Comparison of ENCODE assay signal across 19 mouse cellular contexts in genomic region chr14:17012931-17013330, GRCm38 (mm10).
"Had no signal": no experiment of that assay in that cellular context is flagged by ENCODE, and none has a peak within 500 bp of the region (broad histone marks: within the 10 kb centered on the region; RNA-seq: fewer than 3 reads in every experiment).

No protein-coding gene starts in this region.

- H3K27me3 ChIP-seq: limb, embryonic 13.5 days; liver, embryonic 12.5 days; liver, embryonic 15.5 days; lung, embryonic 15.5 days; megakaryocyte, embryonic 14.5 days; neural tube, embryonic 13.5 days; stomach, embryonic 15.5 days had no signal

- H3K36me3 ChIP-seq: limb, embryonic 10.5 days; limb, embryonic 13.5 days; liver, embryonic 12.5 days; liver, embryonic 15.5 days; lung, embryonic 15.5 days; neural tube, embryonic 13.5 days; stomach, embryonic 15.5 days had no signal

- H3K4me2 ChIP-seq: limb, embryonic 13.5 days; liver, embryonic 12.5 days; liver, embryonic 15.5 days; lung, embryonic 15.5 days; neural tube, embryonic 13.5 days; stomach, embryonic 15.5 days had no signal

- H3K27ac ChIP-seq: kidney, postnatal 0 days; layer of hippocampus, adult 2 months; limb, embryonic 10.5 days; limb, embryonic 13.5 days; liver, embryonic 12.5 days; liver, embryonic 15.5 days; lung, embryonic 15.5 days; neural tube, embryonic 13.5 days; stomach, embryonic 15.5 days had no signal

- H3K4me3 ChIP-seq: layer of hippocampus, adult 2 months; limb, embryonic 10.5 days; limb, embryonic 13.5 days; liver, embryonic 12.5 days; liver, embryonic 15.5 days; lung, embryonic 15.5 days; megakaryocyte, embryonic 14.5 days; neural tube, embryonic 13.5 days; stomach, embryonic 15.5 days had no signal

- H3K4me1 ChIP-seq: limb, embryonic 10.5 days; limb, embryonic 13.5 days; liver, embryonic 12.5 days; liver, embryonic 15.5 days; lung, embryonic 15.5 days; neural tube, embryonic 13.5 days; stomach, embryonic 15.5 days had no signal

- H3K9ac ChIP-seq: limb, embryonic 13.5 days; liver, embryonic 12.5 days; liver, embryonic 15.5 days; lung, embryonic 15.5 days; neural tube, embryonic 13.5 days; stomach, embryonic 15.5 days had no signal

- H3K9me3 ChIP-seq: limb, embryonic 10.5 days; limb, embryonic 13.5 days; liver, embryonic 12.5 days; liver, embryonic 15.5 days; lung, embryonic 15.5 days; megakaryocyte, embryonic 14.5 days; neural tube, embryonic 13.5 days; stomach, embryonic 15.5 days had no signal

- ATAC-seq: intestine, postnatal 0 days; liver, embryonic 12.5 days had no signal

- DNase-seq: kidney, adult 2 months; kidney, postnatal 25 days; layer of hippocampus, adult 9-11 months; liver; lung, postnatal 10 days; right cerebral cortex, postnatal 25 days; spleen, adult 18-20 months; thymus, postnatal 36 days had no signal
